8 mouse cellular contexts compared by ENCODE assay signal in the genomic region with DNA sequence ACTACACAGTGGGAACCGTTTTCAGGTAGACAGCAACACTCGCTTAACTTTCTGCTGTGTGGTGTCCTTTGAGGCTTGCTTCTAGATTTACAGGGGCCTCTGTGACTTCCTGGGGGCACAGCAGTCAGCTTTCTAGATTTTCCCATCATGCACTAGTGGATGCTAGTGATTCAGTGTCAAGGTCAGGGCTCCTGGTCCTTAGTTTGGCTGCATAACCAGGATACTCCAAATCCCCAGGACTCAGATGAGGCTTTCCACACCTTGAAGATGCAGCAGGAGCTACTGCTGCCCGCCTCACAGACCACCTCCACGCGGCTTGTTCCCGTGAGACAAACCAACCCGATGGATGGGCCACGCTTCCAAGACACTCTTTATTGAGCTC. TPM values are rescaled to one million over a fixed set of nuclear protein-coding genes. Genes with fewer than 3 reads are reported as not detected.
A peak's percentile ranks its signal among the peaks of the same experiment; 100 is the strongest.
DNase-seq lines count a peak whose midpoint lies in the region; ATAC-seq and TF ChIP-seq lines count a peak whose summit lies in the region.

No protein-coding gene starts in this region.

- no peak overlapping the region for H3K9ac ChIP-seq in heart, embryonic 12.5 days
- no peak overlapping the region for H3K9ac ChIP-seq in limb, embryonic 14.5 days (ENCODE audit: low read depth, low read length, severe bottlenecking)

- peak overlapping the region; percentile 54 for H3K4me2 ChIP-seq in heart, embryonic 12.5 days
- 0 out of 2 replicates have a peak overlapping the region, but pooled peaks have one; percentile 16 for H3K4me2 ChIP-seq in limb, embryonic 14.5 days (replicated peaks; ENCODE audit: low read depth, low read length, severe bottlenecking)

- no peaks in the 10 kb centered on the region for H3K9me3 ChIP-seq in heart, embryonic 12.5 days (replicated peaks)
- no peaks in the 10 kb centered on the region for H3K9me3 ChIP-seq in forebrain, embryonic 10.5 days
- H3K9me3 ChIP-seq in limb, embryonic 14.5 days (ENCODE audit: control insufficient read depth, low read length): no peaks in the 10 kb centered on the region

- 0 out of 2 replicates have a peak, but pooled peaks cover 5% of the 10 kb centered on the region for H3K27me3 ChIP-seq in heart, embryonic 12.5 days (replicated peaks)
- H3K27me3 ChIP-seq in forebrain, embryonic 10.5 days (ENCODE audit: poor library complexity, severe bottlenecking): no peaks in the 10 kb centered on the region
- H3K27me3 ChIP-seq in limb, embryonic 14.5 days (ENCODE audit: control insufficient read depth, insufficient read depth, low read length): no peaks in the 10 kb centered on the region

- H3K27ac ChIP-seq in heart, embryonic 12.5 days (ENCODE audit: poor library complexity, severe bottlenecking): no peak overlapping the region
- H3K27ac ChIP-seq in forebrain, embryonic 10.5 days: peak overlapping the region; percentile 62
- H3K27ac ChIP-seq in limb, embryonic 14.5 days (replicated peaks; ENCODE audit: low read depth, low read length): no peak overlapping the region

- TF ChIP-seq POLR2A in limb, embryonic 14.5 days (IDR thresholded peaks at IDR 0.05; ENCODE audit: borderline replicate concordance, extremely low read depth, insufficient read depth, insufficient read length): no peak

- peaks cover 15% of the 10 kb centered on the region for H3K4me1 ChIP-seq in heart, embryonic 12.5 days (replicated peaks)
- peaks cover 9% of the 10 kb centered on the region; the same call in 1 of the 2 replicates for H3K4me1 ChIP-seq in forebrain, embryonic 10.5 days
- H3K4me1 ChIP-seq in limb, embryonic 14.5 days (ENCODE audit: control insufficient read depth, insufficient read depth, low read length): no peaks in the 10 kb centered on the region

- DNase-seq in heart, adult 8-10 months (ENCODE audit: low spot score): no peak
- peak; percentile 35 for DNase-seq in 3134 (ENCODE audit: extremely low read depth, insufficient read length, low spot score)
- no peak for DNase-seq in forebrain, embryonic 10.5 days (ENCODE audit: extremely low spot score, low spot score)
- no peak for DNase-seq in limb, embryonic 14.5 days (ENCODE audit: low spot score)
- no peak for DNase-seq in adrenal gland, postnatal 36 days
- no peak for DNase-seq in ovary, postnatal 10 days (ENCODE audit: low spot score)
- DNase-seq in T-cell, adult 2 months (ENCODE audit: low spot score): no peak

- 60% methylated on average over 8 of the region's 8 CpGs for WGBS in heart, embryonic 12.5 days
- WGBS in forebrain, embryonic 10.5 days: 69% methylated on average over 8 of the region's 8 CpGs
- WGBS in limb, embryonic 14.5 days: 65% methylated on average over 8 of the region's 8 CpGs

- H3K4me3 ChIP-seq in heart, embryonic 12.5 days: no peak overlapping the region
- H3K4me3 ChIP-seq in forebrain, embryonic 10.5 days: peak overlapping the region; percentile 36
- H3K4me3 ChIP-seq in limb, embryonic 14.5 days (replicated peaks; ENCODE audit: low read length): no peak overlapping the region

- H3K36me3 ChIP-seq in heart, embryonic 12.5 days: no peaks in the 10 kb centered on the region
- no peaks in the 10 kb centered on the region for H3K36me3 ChIP-seq in forebrain, embryonic 10.5 days (replicated peaks)
- no peaks in the 10 kb centered on the region for H3K36me3 ChIP-seq in limb, embryonic 14.5 days (ENCODE audit: control insufficient read depth, insufficient read depth, low read length)

- ATAC-seq in heart, embryonic 12.5 days (ENCODE audit: insufficient number of reproducible peaks, low FRiP score): no peak
- no peak for ATAC-seq in limb, embryonic 14.5 days (ENCODE audit: low FRiP score, low read depth)

RNA-seq across cellular contexts. Expression of a gene that starts 35.0 kb away (rescaled TPM):
- polyA plus RNA-seq in heart, embryonic 12.5 days (2016; fragmentation: Nextera tagmentation; extraction: Ambion mirVana): 49.0 and 56.3 TPM in 2 replicates
- 1 to 10 TPM in 1 of 4 experiments, under 1 TPM in 3; 0.60 to 1.5 (median 0.75) TPM for total RNA-seq in heart, adult 8-10 months (2022)
- 154 and 157 TPM in 2 replicates for polyA plus RNA-seq in forebrain, embryonic 10.5 days (2016; fragmentation: Nextera tagmentation; extraction: Ambion mirVana)
- polyA plus RNA-seq in limb, embryonic 14.5 days (2012; rRNA removed): 43.2 and 44.4 TPM in 2 replicates
- polyA plus RNA-seq in limb, embryonic 14.5 days (2014; fragmentation: Nextera tagmentation; extraction: Ambion mirVana): 66.3 and 73.9 TPM in 2 replicates
- 1 to 10 TPM; 3.0 to 3.9 TPM for total RNA-seq in adrenal gland, postnatal 36 days (2021)
